Mouse (Mus musculus): Measurements from ENCODE around the gene Tmem132d.

- TF ChIP-seq CTCF (IDR thresholded peaks at IDR 0.05; ENCODE audit: borderline replicate concordance, insufficient read depth, low read length), result no peak
- no peak for TF ChIP-seq POLR2A (IDR thresholded peaks at IDR 0.05; ENCODE audit: low read depth, low read length)
Observed at GRCm38 (mm10) chr5:127775749-127776148, 657.1 kb downstream of the Tmem132d start.

Data from embryonic fibroblast, embryonic 13.5 days (primary cell).